Mouse (Mus musculus): ENCODE measurements around the gene Taf3. TPM values are rescaled to one million over a fixed set of nuclear protein-coding genes. Genes with fewer than 3 reads are reported as not detected.
A peak's percentile ranks its signal among the peaks of the same experiment; 100 is the strongest.

The Taf3 gene
- 10.3 and 13.4 TPM in 2 replicates for total RNA-seq (2021)
- long read RNA-seq, experiment 1, full-length matches to known transcripts: 4 of 5 reads
- long read RNA-seq, experiment 1, partial matches to known transcripts: 0 of 5 reads
- long read RNA-seq, experiment 1, other reads (novel, unspliced or antisense): 1 of 5 reads
- long read RNA-seq, experiment 2, full-length matches to known transcripts: 2 of 6 reads
- long read RNA-seq, experiment 2, partial matches to known transcripts: 1 of 6 reads
- long read RNA-seq, experiment 2, other reads (novel, unspliced or antisense): 3 of 6 reads

GRCm38 (mm10) chr2:10048461-10048860 lies at the start of gene Taf3:
TSS of gene Taf3 (minus strand) at chr2:10048596.
- DNase-seq: peak; percentile 96

GRCm38 (mm10) chr2:10094327-10095100 lies 46.1 kb upstream of the Taf3 start:
- no peak for DNase-seq

- DNase-seq: peak; percentile 65
Measured at GRCm38 (mm10) chr2:10087256-10087850, 39.0 kb upstream of the Taf3 start.

GRCm38 (mm10) chr2:10082737-10083136 lies 34.3 kb upstream of the Taf3 start:
- DNase-seq: no peak

- no peak for DNase-seq
Measured at GRCm38 (mm10) chr2:10081453-10082080, 33.2 kb upstream of the Taf3 start.

GRCm38 (mm10) chr2:10080310-10081010 lies 32.1 kb upstream of the Taf3 start, which contains the start of the genes Atp5c1 and Kin:
TSS of gene Atp5c1 (minus strand) at chr2:10080510.
TSS of gene Kin (plus strand) at chr2:10080593.
- DNase-seq: peak; percentile 98

GRCm38 (mm10) chr2:10079745-10080309 lies 31.4 kb upstream of the Taf3 start:
- no peak for DNase-seq

GRCm38 (mm10) chr2:10076675-10077074 lies 28.3 kb upstream of the Taf3 start:
- DNase-seq: no peak

GRCm38 (mm10) chr2:10074470-10074869 lies 26.1 kb upstream of the Taf3 start:
- no peak for DNase-seq

GRCm38 (mm10) chr2:10071751-10072150 lies 23.4 kb upstream of the Taf3 start:
- DNase-seq: no peak

GRCm38 (mm10) chr2:10058836-10059235 lies 10.4 kb upstream of the Taf3 start:
- DNase-seq: peak; percentile 43

GRCm38 (mm10) chr2:10051996-10052395 lies 3.6 kb upstream of the Taf3 start:
- peak; percentile 49 for DNase-seq

GRCm38 (mm10) chr2:10050878-10051277 lies 2.5 kb upstream of the Taf3 start:
- no peak for DNase-seq

- DNase-seq: no peak
Measured at GRCm38 (mm10) chr2:10049456-10049855, 1.1 kb upstream of the Taf3 start.

GRCm38 (mm10) chr2:10047758-10048436 lies 499 bp downstream of the Taf3 start:
- peak; percentile 45 for DNase-seq

- DNase-seq: no peak
Measured at GRCm38 (mm10) chr2:10034976-10035375, 13.4 kb downstream of the Taf3 start.

GRCm38 (mm10) chr2:10033684-10034083 lies 14.7 kb downstream of the Taf3 start:
- DNase-seq: no peak

- no peak for DNase-seq
Measured at GRCm38 (mm10) chr2:10029755-10030154, 18.6 kb downstream of the Taf3 start.

GRCm38 (mm10) chr2:10024264-10024663 lies 24.1 kb downstream of the Taf3 start:
- DNase-seq: no peak

- peak; percentile 30 for DNase-seq
Measured at GRCm38 (mm10) chr2:10021296-10021695, 27.1 kb downstream of the Taf3 start.
